19 mouse cellular contexts compared by ENCODE assay signal in the genomic region with DNA sequence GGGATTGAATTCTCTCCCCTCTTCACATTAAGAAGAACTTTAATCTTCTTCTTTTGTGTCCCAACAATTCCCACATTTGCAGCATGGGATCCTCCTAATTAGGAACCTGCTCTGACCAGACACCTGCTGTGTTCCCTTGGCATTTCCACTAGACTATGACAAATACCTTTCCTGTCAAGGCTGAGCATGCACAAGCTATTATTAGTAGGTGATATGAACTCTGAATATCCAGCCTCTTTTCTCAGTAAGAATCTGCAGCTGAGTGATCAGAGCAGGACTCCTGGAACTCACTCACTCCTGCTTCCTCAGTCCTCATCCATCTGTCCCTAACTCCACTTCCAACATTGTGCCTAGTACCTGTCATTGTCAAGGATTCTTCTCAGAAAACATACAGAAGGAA.
DNase-seq lines count a peak whose midpoint lies in the region; ATAC-seq lines count a peak whose summit lies in the region.
"Had no signal": no experiment of that assay in that cellular context is flagged by ENCODE, and none has a peak within 500 bp of the region (broad histone marks: within the 10 kb centered on the region; RNA-seq: fewer than 3 reads in every experiment).

No protein-coding gene starts in this region.

- no peak overlapping the region for H3K4me2 ChIP-seq in heart, embryonic 11.5 days
- H3K4me2 ChIP-seq: embryonic facial prominence, embryonic 13.5 days; forebrain, embryonic 12.5 days; heart, embryonic 13.5 days; hindbrain, embryonic 12.5 days had no signal

- H3K27ac ChIP-seq in heart, embryonic 11.5 days (ENCODE audit: low read depth, low read length): no peak overlapping the region
- H3K27ac ChIP-seq: embryonic facial prominence, embryonic 13.5 days; forebrain, embryonic 12.5 days; heart, embryonic 13.5 days; hindbrain, embryonic 12.5 days had no signal

- no peaks in the 10 kb centered on the region for H3K4me1 ChIP-seq in heart, embryonic 11.5 days (ENCODE audit: control insufficient read depth, insufficient read depth, low read length)
- H3K4me1 ChIP-seq: embryonic facial prominence, embryonic 13.5 days; forebrain, embryonic 12.5 days; hindbrain, embryonic 12.5 days had no signal

- DNase-seq in heart, adult 11 months: peak; percentile 64
- DNase-seq in brain, adult 2 months (ENCODE audit: low read depth, low spot score): peak; percentile 76
- DNase-seq in cerebellum, postnatal 25 days: peak; percentile 19 to 28
- no peak for DNase-seq in kidney, postnatal 25 days
- DNase-seq in ovary, postnatal 10 days (ENCODE audit: low spot score): no peak
- DNase-seq: adrenal gland, postnatal 25 days; forebrain, postnatal 0 days; gastrocnemius, postnatal 14 days; heart, postnatal 36 days; kidney, adult 8-10 months had no signal

- no peak for ATAC-seq in heart, embryonic 11.5 days (replicated peaks; ENCODE audit: insufficient number of reproducible peaks, low FRiP score, low TSS enrichment)
- ATAC-seq: activated CD4-positive, CD25-positive, alpha-beta regulatory T cell, adult 4 months; forebrain, postnatal 0 days; hindbrain, embryonic 16.5 days; inflammation-experienced regulatory T-cells, adult 6 months; intestine, postnatal 0 days had no signal

- H3K36me3 ChIP-seq in heart, embryonic 11.5 days (ENCODE audit: control insufficient read depth, insufficient read depth, low read length): no peaks in the 10 kb centered on the region
- H3K36me3 ChIP-seq: embryonic facial prominence, embryonic 13.5 days; forebrain, embryonic 12.5 days; heart, embryonic 13.5 days; hindbrain, embryonic 12.5 days had no signal

- no peaks in the 10 kb centered on the region for H3K9me3 ChIP-seq in heart, embryonic 11.5 days (replicated peaks; ENCODE audit: control insufficient read depth, low read length)

- H3K27me3 ChIP-seq in heart, embryonic 11.5 days (ENCODE audit: control insufficient read depth, insufficient read depth, low read length): no peaks in the 10 kb centered on the region
- H3K27me3 ChIP-seq: embryonic facial prominence, embryonic 13.5 days; forebrain, embryonic 12.5 days; heart, embryonic 13.5 days; hindbrain, embryonic 12.5 days had no signal

- no peak overlapping the region for H3K4me3 ChIP-seq in heart, embryonic 11.5 days (ENCODE audit: low read depth, low read length)
- H3K4me3 ChIP-seq: embryonic facial prominence, embryonic 13.5 days; forebrain, embryonic 12.5 days; heart, embryonic 13.5 days; hindbrain, embryonic 12.5 days had no signal

- no peak overlapping the region for H3K9ac ChIP-seq in heart, embryonic 11.5 days (ENCODE audit: low read depth, low read length)
- H3K9ac ChIP-seq: embryonic facial prominence, embryonic 13.5 days; forebrain, embryonic 12.5 days; forebrain, postnatal 0 days; heart, embryonic 13.5 days; hindbrain, embryonic 12.5 days had no signal

Comparison
In these comparisons a context has a peak if more than half of its experiments do, and no peak if none do; other contexts are left out.
1. DNase-seq: peak in heart, adult 11 months (single experiment), brain, adult 2 months (single experiment) and cerebellum, postnatal 25 days (2 of 2); none in kidney, postnatal 25 days (0 of 2) and ovary, postnatal 10 days (single experiment).